Mouse (Mus musculus) frontal cortex, adult 2 months (tissue): ENCODE data around the gene Mecom. TPM values are rescaled to one million over a fixed set of nuclear protein-coding genes. Genes with fewer than 3 reads are reported as not detected.

Source experiments
- DNase-seq, 2 experiments: peaks; one replicate each; pipeline ENCODE4 v3.0.0; 2022; ENCODE audit warnings: low spot score in 1 of 2; ENCODE audit errors: extremely low spot score in 1 of 2
- polyA plus RNA-seq: library from polyadenylated mRNA; depleted of rRNA; stranded (reverse); fragments of >200 nt; gene quantifications from 2 replicates; pipeline ENCODE4 v1.2.3, GENCODE M21; 2012

Mecom gene
- polyA plus RNA-seq, 1 experiment = 2.6 TPM

DNA sequence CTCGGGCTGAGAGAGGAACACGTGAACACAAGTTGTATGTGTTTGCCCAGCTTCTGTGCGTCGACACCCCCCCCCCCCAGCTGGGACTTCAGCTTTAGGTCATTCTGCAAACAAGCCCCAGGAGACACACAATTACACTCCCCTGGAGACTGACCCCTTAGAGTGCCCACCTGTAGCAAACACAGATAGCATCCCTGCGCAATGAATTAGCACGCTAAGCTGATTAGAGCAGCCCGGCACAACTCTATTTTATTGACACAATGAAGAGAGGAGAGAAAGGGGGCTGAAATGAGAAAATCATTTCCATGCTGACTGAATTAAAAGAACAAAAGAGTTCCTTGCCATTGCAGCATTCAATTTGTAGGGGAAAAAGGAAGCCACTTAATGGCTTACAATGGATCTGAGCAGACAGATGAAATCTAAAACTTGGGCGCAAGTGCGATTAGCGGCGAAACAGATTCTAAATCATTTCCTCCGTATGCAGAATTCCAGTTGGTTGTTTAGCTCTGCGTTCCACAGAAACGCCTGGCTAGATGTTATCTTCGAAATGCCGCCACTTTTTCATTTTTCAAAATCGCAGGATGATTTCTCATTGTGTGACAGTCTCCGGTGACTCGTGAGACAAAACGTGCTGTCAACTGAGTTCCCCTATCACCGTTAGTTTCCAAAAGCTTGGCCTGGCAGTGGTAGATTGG, 328.5 kb downstream of the Mecom start:
- DNase-seq = no peak

DNA sequence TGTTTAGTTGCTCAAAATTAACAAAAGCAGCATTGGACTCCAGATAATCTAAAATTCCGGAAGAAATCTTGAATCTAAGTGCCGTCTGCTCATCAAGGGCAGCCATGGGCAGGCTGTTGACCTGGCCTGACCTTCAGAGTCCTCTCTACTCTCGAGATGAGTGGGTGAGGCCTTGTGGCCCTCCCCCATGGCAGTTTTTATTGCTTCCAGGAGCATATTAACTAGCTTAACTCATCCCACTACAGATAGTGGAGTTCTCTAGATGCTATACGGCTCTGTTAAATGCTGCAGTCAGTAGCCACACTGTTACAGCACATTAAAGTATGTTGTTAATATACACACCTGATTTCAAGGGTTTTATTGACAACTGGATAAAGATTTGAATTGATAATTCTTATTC, 333.2 kb downstream of the Mecom start:
- DNase-seq = no peak

DNA sequence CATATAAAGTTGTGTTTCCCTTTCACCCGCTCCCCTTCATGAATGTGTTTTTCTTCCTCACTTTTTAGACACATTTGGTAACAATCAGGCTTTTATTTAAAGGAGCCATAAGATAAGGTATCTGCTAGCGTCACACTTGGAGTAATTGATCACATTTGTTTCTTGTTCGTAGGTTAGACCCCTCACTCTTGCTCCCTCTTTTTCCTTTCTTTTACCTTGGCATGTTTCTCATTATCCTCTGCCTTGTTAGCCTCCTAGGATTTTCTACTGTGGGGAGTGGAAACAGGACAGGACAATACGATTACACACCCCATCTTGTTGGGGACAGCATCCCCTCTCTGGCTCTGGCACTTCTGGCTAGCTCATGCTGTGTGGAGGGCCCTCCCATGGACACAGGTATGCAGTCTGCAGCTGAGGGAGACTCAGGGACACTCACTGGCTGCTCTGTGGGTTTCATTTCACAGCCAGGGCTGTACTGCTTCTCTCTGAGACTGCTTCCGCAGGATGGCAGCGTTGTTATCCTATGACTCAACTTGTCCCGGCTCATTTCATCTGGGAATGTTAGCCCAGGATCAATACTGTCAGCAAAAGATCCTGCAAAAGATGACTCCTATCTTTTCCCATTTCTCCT, 334.2 kb downstream of the Mecom start:
- DNase-seq = no peak

GRCm38 (mm10) chr3:30212802-30213201, 335.0 kb downstream of the Mecom start:
- no peak for DNase-seq

- no peak for DNase-seq
Measured at GRCm38 (mm10) chr3:30209131-30209530, 338.7 kb downstream of the Mecom start.

DNA sequence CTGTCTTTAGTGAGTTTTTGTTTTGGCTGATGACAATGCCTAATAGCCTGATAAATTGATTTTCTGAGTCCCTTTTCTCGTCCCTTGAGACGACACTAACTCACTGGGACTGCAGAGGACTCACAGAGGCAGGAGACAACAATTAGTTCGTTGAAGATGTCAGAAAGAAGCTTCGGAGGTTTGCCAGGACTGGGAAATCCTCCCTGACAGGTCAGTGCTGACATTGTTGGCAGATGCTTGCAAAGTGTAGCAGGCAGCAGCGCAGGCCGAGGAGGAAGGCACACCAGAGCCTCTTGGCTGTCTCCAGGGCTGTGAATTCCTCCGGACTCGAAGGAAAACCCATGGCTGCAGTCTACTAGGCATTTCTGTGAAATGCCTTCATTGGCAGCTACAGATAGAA, 339.9 kb downstream of the Mecom start:
- DNase-seq = no peak

- DNase-seq = no peak
Measured at GRCm38 (mm10) chr3:30207431-30207830, 340.4 kb downstream of the Mecom start.

DNA sequence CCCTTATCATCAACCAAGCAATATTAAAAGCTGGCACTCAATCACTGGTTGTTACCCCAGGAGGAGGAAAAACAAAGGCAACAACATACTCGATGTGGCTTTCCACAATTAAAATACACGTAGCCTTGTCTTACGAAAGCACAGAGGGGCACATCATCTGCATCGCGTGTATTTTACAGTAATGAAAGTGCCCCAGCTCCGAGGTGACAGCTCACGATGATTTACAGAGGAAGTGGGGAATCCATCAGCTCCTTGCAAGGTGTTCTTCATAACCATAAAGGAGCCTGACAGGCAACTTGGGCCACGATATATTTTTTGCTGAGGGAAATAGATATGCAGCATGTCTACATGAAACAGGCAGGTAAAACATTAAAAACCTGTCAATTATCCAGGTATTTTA, 341.7 kb downstream of the Mecom start:
- DNase-seq = no peak

DNA sequence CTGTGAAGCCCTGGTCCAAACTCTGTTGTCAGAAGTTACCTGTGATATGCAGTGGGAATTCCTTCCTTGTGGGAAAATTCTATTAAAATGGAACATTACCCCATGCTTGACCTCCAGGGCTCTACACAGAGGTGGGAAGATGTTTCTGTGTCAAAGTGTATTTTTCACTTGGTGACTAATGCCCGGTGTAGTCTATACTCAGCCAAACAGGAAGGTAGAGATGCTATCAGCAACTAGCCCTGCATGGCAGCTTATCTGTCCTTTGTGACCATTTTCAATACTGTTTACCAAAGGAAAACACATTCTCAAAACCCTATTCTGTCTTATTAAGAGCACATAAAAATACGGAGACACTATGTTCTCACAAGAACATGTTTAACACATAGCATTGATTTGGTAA, 344.0 kb downstream of the Mecom start:
- no peak for DNase-seq

- DNase-seq = no peak
Measured at GRCm38 (mm10) chr3:30198854-30199253, 349.0 kb downstream of the Mecom start.

- DNase-seq = no peak
Measured at GRCm38 (mm10) chr3:30198227-30198626, 349.6 kb downstream of the Mecom start.

- no peak for DNase-seq
Measured at GRCm38 (mm10) chr3:30195186-30195585, 352.6 kb downstream of the Mecom start.

- no peak for DNase-seq
Measured at GRCm38 (mm10) chr3:30192294-30193007, 355.4 kb downstream of the Mecom start.

- DNase-seq = no peak
Measured at GRCm38 (mm10) chr3:30189325-30189724, 358.5 kb downstream of the Mecom start.

DNA sequence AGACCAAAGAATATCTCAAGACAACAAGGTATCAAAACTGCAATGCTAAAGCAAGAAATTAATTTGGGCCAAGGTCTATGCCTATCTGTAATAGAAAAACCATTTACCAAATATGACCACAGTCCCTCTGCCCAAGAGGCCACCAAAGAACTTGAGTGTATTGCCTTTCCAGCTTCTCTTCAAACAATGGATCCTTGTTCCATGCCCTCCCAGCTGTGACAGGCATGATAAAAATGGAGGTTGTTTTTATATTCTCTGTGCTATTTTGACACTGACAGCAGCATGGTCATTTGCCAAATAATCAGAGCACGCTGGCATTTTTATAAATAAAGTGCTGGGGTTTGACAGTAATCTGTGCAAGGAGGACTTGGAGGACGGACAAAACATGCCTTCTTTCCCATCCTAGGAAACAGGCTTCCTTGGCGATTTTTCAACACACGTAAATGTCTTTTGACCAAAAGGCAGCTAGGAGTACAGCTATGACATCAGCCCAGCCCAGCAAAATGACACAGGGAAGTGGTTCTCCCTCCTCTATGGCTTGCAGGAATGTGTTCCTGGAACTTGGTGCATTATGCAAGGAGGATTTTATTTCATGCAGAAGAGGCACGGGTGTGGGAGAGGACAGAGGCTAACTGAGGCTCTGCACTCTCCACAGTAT, 359.9 kb downstream of the Mecom start:
- DNase-seq = no peak

GRCm38 (mm10) chr3:30181807-30182481, 365.9 kb downstream of the Mecom start:
- DNase-seq = no peak

DNA sequence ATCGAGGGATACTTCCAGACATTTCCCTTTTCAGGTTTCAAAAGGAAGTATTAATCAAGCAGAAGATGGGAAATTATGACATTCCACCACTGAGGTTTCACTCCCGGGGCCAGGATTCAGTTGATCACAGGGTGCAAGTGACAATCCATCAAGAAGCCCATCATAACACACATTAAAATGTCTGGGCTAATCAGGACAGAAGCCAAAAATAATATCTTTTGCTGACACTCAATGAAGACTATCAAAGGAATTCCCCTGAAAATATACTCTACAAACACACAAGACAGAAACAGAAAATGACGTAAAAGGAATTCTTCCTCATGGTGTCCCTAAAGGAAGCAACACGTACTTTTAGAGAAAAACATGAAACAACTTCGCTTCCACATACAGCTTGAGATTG, 371.2 kb downstream of the Mecom start:
- no peak for DNase-seq

- DNase-seq = no peak
Measured at GRCm38 (mm10) chr3:30173812-30174211, 374.0 kb downstream of the Mecom start.

GRCm38 (mm10) chr3:30168396-30169186, 379.2 kb downstream of the Mecom start:
- no peak for DNase-seq

GRCm38 (mm10) chr3:30167027-30167426, 380.8 kb downstream of the Mecom start:
- DNase-seq = no peak
